Comparison of ENCODE assay signal across 8 mouse cellular contexts in genomic region chr1:71103174-71103864, GRCm38 (mm10). TPM values are rescaled to one million over a fixed set of nuclear protein-coding genes. Genes with fewer than 3 reads are reported as not detected.
DNase-seq lines count a peak whose midpoint lies in the region; ATAC-seq and TF ChIP-seq lines count a peak whose summit lies in the region.

No protein-coding gene starts in this region.

- peak overlapping the region; percentile 63 for H3K4me2 ChIP-seq in limb, embryonic 14.5 days (replicated peaks; ENCODE audit: low read depth, low read length, severe bottlenecking)
- peak overlapping the region; percentile 66 for H3K4me2 ChIP-seq in neural tube, embryonic 12.5 days (replicated peaks)

- TF ChIP-seq POLR2A in limb, embryonic 14.5 days (IDR thresholded peaks at IDR 0.05; ENCODE audit: borderline replicate concordance, extremely low read depth, insufficient read depth, insufficient read length) = no peak

- peak; percentile 31 to 72 for DNase-seq in adrenal gland, adult (ENCODE audit: inconsistent age in 2 of 2, low spot score in 1 of 2)
- DNase-seq in adrenal gland, adult 18-20 months (ENCODE audit: low spot score in 2 of 2) = no peak
- DNase-seq in heart, postnatal 10 days = peak; percentile 23 to 30
- no peak for DNase-seq in limb, embryonic 14.5 days (ENCODE audit: low spot score)
- DNase-seq in ovary, postnatal 36 days (ENCODE audit: low spot score) = no peak
- DNase-seq in cerebellum, postnatal 10 days = no peak

- intact Hi-C loops in heart, postnatal 10 days (cut with DNase I) = no loop called here

- WGBS in limb, embryonic 14.5 days = 28% methylated on average over 18 of the region's 18 CpGs
- WGBS in neural tube, embryonic 12.5 days = 36% methylated on average over 18 of the region's 18 CpGs

- H3K9me3 ChIP-seq in limb, embryonic 14.5 days (ENCODE audit: control insufficient read depth, low read length) = no peaks in the 10 kb centered on the region
- no peaks in the 10 kb centered on the region for H3K9me3 ChIP-seq in neural tube, embryonic 12.5 days

- H3K9ac ChIP-seq in limb, embryonic 14.5 days (ENCODE audit: low read depth, low read length, severe bottlenecking) = peak overlapping the region; percentile 25; the same call in 1 of the 2 replicates
- 0 out of 2 replicates have a peak overlapping the region, but pooled peaks have one; percentile 61 for H3K9ac ChIP-seq in neural tube, embryonic 12.5 days

- no peaks in the 10 kb centered on the region for H3K27me3 ChIP-seq in limb, embryonic 14.5 days (ENCODE audit: control insufficient read depth, insufficient read depth, low read length)
- H3K27me3 ChIP-seq in neural tube, embryonic 12.5 days (replicated peaks) = no peaks in the 10 kb centered on the region

- H3K4me3 ChIP-seq in limb, embryonic 14.5 days (replicated peaks; ENCODE audit: low read length) = peak overlapping the region; percentile 91
- H3K4me3 ChIP-seq in neural tube, embryonic 12.5 days = peak overlapping the region; percentile 76

- peak; percentile 16 for ATAC-seq in common myeloid progenitor, adult 5-6 weeks (replicated peaks; ENCODE audit: low read depth, poor library complexity, severe bottlenecking)
- no peak for ATAC-seq in limb, embryonic 14.5 days (ENCODE audit: low FRiP score, low read depth)
- ATAC-seq in neural tube, embryonic 12.5 days (ENCODE audit: low FRiP score, low read depth) = no peak

- peak overlapping the region; percentile 70; the same call in 1 of the 2 replicates for H3K27ac ChIP-seq in limb, embryonic 14.5 days (replicated peaks; ENCODE audit: low read depth, low read length)
- no peak overlapping the region for H3K27ac ChIP-seq in neural tube, embryonic 12.5 days

- no peaks in the 10 kb centered on the region for H3K36me3 ChIP-seq in limb, embryonic 14.5 days (ENCODE audit: control insufficient read depth, insufficient read depth, low read length)
- no peaks in the 10 kb centered on the region for H3K36me3 ChIP-seq in neural tube, embryonic 12.5 days

- H3K4me1 ChIP-seq in limb, embryonic 14.5 days (ENCODE audit: control insufficient read depth, insufficient read depth, low read length) = peaks cover 9% of the 10 kb centered on the region; the same call in 1 of the 2 replicates
- H3K4me1 ChIP-seq in neural tube, embryonic 12.5 days = no peaks in the 10 kb centered on the region

RNA-seq across cellular contexts. Expression of gene Bard1, which starts 0.4 kb away (rescaled TPM):
- total RNA-seq in adrenal gland, adult 18-20 months (2021) = under 1 TPM; 0.45 to 0.56 TPM
- 16.5 and 20.8 TPM in 2 replicates for total RNA-seq in common myeloid progenitor, adult 5-6 weeks (2017)
- total RNA-seq in heart, postnatal 10 days (2021) = 1 to 10 TPM; 3.3 to 3.4 TPM
- polyA plus RNA-seq in limb, embryonic 14.5 days (2012; rRNA removed) = 8.5 and 9.7 TPM in 2 replicates
- 2.1 and 2.7 TPM in 2 replicates for polyA plus RNA-seq in limb, embryonic 14.5 days (2014; fragmentation: Nextera tagmentation; extraction: Ambion mirVana)
- 1.5 and 1.6 TPM in 2 replicates for polyA plus RNA-seq in neural tube, embryonic 12.5 days (2016; fragmentation: Nextera tagmentation; extraction: Ambion mirVana)

Comparison
In these comparisons a context has a peak if more than half of its experiments do, and no peak if none do; other contexts are left out.
1. DNase-seq: peak in adrenal gland, adult (2 of 2) and heart, postnatal 10 days (2 of 2); none in adrenal gland, adult 18-20 months (0 of 2), limb, embryonic 14.5 days (single experiment), ovary, postnatal 36 days (single experiment) and cerebellum, postnatal 10 days (0 of 2).